Mouse (Mus musculus) heart, adult 9 months (tissue): ENCODE measurements around the gene Btf3l4.

Source experiments
- DNase-seq, 2 experiments: peaks; one replicate each; pipeline ENCODE4 v3.0.0; 2022; ENCODE audit warnings: low spot score in 2 of 2

The Btf3l4 gene

DNA sequence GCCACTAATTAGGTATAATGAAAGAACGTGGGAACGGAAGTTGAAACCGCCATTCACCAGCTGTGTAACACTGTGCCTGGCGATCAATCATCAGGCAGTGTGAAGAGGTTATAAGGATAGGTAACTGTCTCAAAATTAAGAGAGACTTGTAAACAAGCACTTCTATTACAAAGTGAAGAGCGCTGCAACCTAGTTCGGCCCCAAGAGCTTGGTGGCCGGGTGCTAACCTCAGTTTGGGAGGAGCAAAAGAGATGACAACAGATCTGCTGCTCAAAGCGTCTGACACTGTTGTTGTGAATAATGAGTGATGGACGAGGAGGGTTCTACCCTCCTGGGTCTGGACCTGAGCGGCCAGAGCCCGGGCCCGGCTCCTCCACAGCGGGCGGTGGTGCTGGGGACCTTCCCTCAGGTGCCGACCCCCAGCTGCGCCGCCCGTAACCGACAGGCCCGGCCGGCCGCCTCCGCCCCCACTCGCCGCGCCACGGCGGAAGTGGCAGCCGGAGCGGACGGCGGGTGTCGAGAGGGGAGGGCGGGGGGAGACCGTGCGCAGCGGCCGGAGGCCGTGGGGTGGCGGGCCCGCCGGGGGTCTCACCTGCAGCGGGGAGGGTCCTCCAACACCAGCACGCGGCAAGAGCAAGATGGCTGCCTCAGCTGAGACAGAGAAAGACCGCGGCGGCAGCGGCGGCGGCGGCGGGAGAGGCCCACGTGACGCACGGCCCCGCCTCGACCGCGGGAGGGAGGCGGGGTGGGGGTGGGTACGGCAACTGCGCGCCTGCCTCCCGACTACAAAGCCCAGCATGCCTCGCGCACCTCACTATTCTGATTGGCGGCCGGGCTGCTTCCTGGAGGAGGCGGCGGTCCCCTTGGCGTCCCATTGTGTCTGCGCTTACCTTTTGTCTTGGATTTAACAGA lies at the start of gene Btf3l4:
Gene Btf3l4, minus strand, starts transcription at position 699 of the 912 bp plus-strand sequence.
- peak; percentile 90 for DNase-seq

- DNase-seq: peak; percentile 3 to 6
Observed at GRCm38 (mm10) chr4:108878963-108879822, 45.8 kb upstream of the Btf3l4 start, which contains the start of gene Rab3b. Rab3b (plus strand) TSS chr4:108879063.

DNA sequence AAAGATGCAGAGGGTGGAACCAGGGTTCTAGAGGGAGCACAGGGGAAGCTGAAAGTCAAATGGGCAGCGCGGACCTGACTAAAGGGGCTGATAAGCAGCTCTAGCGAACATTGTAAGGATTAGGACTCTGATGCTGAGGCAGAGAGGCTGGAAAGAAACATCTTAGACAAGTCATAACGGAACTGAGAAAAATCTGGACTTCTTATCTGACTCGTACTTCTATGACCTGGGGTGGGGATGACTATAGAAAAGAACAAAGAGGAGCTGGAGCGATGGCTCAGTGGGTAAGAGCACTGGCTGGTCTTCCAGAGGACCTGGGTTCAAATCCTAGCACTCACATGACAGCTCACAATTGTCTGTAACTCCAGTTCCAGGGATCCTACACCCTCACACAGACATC lies 44.5 kb upstream of the Btf3l4 start:
- no peak for DNase-seq

DNA sequence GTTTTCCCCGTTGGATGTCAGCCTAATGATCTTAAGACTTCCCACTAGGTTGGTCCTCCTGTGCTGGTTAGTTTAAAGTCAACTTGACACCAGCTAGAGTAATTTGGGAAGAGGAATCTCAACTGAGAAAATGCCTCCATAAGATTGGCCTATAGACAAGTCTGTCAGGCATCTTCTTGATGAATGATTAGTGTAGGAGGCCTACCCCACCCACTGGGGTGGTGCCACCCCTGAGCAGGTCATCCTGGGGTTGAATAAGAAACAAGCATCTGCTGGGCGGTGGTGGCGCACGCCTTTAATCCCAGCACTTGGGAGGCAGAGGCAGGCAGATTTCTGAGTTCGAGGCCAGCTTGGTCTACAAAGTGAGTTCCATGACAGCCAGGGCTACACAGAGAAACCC lies 40.3 kb upstream of the Btf3l4 start:
- DNase-seq: no peak

DNA sequence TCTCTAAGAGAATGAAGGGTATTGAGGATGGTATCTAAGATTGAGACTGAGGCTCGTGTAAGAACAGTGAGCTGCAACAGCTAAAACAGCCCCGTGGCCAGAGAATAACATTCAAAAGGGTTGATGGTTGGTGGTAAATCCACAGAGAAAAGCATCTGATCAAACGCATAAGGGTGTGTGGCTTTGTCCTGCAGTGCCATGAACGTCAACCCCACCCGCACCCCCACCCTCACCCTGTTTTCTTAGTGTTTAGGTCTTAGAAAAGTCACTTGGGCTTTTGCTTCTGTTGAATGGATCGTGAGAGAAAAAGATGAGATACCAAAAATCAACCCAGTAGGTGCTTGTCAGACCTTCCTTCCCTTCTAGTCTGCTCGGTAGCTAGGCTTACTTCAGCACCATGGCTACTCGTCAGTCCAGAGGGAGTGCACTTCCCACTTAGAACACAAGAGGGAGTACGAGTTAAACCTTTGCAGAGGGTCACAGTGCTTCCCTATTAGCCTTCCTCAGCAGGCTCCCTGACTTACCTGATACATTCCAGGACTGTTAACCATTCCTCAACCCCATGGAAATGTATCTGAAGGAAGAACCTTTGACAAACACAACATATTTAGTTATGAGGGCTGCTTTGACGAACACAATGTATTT lies 36.4 kb upstream of the Btf3l4 start:
- peak; percentile 57 to 80 for DNase-seq

DNA sequence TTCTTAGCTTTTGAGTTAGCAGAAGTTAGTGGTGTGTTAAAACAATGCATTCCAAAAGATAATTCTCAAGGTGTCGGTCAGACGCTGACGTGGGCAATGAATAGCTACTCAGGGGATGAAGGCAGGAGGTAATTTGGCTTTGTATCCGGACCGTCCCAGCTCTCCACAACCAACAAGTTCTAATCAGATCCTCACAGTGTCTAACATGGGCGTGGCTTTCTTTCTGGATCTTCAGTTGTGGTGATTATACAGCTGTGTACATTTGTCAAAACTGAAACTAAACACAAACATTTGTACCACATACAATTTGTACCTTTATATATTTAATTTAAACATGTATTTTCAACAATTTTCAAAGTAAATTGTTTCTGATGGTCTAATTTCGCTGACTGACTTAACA lies 33.4 kb upstream of the Btf3l4 start:
- no peak for DNase-seq

GRCm38 (mm10) chr4:108848505-108848848 lies 15.1 kb upstream of the Btf3l4 start, which contains the start of gene A730015C16Rik:
A730015C16Rik (minus strand) TSS chr4:108848619.
- DNase-seq: peak in 1 of 2 experiments; percentile 24

DNA sequence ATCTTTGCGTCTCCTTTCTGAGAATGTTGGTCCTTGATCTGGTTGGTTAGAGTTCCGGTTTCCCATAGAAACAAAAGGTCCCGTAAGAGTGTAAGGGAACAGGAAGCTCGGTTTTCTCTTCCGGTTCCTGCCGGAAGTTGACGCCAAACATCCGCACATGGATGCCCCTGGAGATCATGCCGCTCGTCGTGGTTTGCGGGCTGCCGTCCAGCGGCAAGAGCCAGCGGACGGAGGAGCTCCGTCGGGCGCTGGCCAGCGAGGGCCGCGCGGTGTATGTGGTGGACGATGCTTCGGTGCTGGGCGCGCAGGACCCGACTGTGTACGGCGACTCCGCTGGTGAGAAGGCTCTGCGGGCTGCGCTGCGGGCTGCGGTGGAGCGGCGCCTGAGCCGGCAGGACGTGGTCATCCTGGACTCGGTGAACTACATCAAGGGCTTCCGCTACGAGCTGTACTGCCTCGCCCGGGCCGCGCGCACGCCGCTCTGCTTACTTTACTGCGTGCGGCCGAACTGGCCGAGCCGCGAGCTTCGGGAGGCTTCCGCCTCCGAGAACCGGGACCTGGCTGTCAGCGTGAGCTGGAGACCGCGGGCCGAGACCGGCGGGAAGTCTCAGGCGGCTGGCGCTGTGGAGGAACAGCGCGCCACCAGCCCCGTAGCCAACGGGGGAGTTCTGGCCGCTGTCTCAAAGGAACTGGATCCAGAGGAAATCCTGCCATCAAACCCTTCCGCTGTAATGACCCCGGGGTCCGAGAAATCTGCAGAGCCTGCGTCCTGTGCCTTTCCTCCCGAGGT lies 14.5 kb upstream of the Btf3l4 start, which contains the start of gene Kti12:
Gene Kti12, plus strand, starts transcription at position 71 of the 790 bp plus-strand sequence.
- DNase-seq: peak; percentile 88 to 89

GRCm38 (mm10) chr4:108845824-108846569 lies 12.6 kb upstream of the Btf3l4 start:
- no peak for DNase-seq

GRCm38 (mm10) chr4:108843336-108843735 lies 9.9 kb upstream of the Btf3l4 start:
- no peak for DNase-seq

DNA sequence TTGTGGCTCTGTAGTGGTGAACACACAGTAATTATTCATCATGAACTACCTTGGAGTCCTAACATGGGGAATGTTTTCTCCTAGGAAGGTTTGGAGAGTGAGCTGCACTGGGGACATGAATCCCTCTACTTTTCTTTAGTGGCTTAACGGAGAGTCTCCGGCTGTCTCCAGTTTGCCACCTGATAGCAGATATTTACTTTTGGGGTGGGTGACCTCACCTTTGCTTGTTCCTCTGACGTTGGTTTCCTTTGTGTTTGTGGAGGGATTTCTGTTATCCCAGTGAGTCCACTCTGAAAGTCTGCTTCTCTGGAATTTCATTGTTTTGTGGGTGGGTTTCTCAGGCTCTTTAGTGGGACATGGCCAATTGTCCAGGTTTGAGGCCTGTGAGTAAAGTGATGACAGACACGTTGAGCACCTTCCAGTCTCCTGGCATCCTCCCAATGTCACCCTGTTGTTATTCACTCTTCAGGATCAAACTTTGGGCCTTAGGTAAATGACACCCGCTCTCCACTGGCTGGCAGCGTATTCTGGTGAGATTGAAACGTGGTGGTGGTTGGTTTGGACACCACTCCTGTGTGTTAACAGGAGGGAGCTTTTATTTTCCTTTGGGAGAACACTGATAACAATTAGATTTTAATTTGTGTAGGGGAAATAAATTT lies 8.6 kb upstream of the Btf3l4 start:
- no peak for DNase-seq

DNA sequence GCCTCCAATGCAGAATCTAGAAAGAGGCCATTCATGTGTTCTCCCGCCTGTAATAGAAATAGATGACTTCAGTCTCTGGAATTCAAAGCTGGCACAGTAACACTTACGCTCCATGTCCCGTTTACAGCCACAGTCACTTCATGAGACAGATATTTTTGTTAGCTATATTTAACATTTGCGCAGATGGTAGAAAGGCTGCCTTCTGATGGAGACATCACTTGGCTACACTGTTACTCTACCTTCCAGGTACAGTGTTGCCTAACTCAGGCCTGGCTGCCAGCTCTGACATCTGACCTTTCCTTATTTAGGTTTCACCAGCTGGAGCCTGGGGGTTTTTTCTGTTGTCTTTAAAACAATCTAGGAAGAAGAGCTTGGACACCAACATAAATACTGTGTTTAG lies 4.6 kb upstream of the Btf3l4 start:
- DNase-seq: peak; percentile 31 to 47

GRCm38 (mm10) chr4:108835496-108835895 lies 2.1 kb upstream of the Btf3l4 start:
- DNase-seq: no peak

GRCm38 (mm10) chr4:108834971-108835311 lies 1.5 kb upstream of the Btf3l4 start:
- DNase-seq: no peak

GRCm38 (mm10) chr4:108834115-108834970 lies 929 bp upstream of the Btf3l4 start, which contains the start of gene Txndc12:
Txndc12 (plus strand) TSS chr4:108834601.
- peak; percentile 85 to 92 for DNase-seq

DNA sequence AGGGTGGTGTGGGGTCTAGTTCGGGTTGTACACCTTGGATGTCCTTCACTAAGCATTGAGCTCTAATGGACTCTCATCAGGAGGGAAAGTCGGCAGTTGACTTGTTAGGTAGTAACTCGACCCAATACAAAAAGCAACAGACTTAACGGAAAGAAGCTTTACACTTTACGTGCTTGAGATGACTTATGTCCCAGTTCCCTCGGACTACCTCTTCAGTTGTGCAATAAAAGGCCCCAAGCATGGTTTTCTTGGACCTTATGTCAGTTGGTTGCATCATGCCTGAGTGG lies 357 bp upstream of the Btf3l4 start:
- DNase-seq: no peak

DNA sequence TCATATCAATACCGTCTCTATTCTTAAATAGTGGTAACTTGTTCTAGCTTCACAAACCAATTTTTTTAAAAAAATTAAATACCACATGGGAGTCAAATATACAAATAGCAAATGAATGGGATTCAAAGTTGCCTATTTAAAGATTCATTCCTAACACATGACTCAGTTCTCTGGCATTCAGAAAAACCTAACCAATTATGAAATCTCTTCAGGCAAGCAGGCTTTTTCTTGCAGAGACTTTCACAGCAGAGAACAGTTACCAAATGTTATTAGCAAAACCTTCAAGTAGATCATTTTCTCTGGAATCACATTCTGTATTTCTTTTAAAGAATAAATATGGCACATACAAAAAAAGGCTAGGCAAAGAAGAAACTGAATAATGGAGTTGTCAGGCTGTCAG lies 2.7 kb downstream of the Btf3l4 start:
- no peak for DNase-seq

GRCm38 (mm10) chr4:108826643-108827042 lies 6.8 kb downstream of the Btf3l4 start:
- DNase-seq: no peak

- DNase-seq: no peak
Observed at GRCm38 (mm10) chr4:108826096-108826495, 7.3 kb downstream of the Btf3l4 start.
